Mouse (Mus musculus) neural tube, embryonic 10.5 days (tissue): ENCODE measurements around the gene Kcnj5.
A peak's percentile ranks its signal among the peaks of the same experiment; 100 is the strongest.

ENCODE experiments used
- DNase-seq: peaks from one replicate; pipeline ENCODE4 v3.0.0-alpha.2; 2017; ENCODE audit warnings: low spot score; ENCODE audit errors: extremely low spot score

Kcnj5 gene

DNA sequence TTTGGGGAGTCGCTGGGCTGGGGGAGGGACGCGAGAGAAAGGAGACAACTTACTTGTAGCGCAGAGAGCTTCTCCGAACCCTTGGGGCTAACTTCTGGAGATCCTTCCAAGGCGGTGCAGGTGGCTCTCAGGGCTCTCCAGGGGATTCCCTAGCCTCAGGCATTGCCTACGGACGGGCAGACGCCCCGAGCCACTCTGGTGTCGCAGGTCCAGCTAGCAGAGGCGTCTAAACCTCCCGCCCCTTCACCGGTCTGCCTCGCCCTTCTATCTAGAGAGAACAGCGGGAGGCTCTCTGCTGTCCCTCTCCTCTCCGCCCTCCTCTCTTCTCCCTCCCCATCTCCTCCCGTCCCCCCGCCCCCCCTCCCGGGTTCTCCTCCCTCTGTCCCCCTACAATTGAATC lies at the start of gene Kcnj5:
Kcnj5 (minus strand) TSS at position 300 of the 400 bp plus-strand sequence.
- DNase-seq: peak; percentile 30

DNA sequence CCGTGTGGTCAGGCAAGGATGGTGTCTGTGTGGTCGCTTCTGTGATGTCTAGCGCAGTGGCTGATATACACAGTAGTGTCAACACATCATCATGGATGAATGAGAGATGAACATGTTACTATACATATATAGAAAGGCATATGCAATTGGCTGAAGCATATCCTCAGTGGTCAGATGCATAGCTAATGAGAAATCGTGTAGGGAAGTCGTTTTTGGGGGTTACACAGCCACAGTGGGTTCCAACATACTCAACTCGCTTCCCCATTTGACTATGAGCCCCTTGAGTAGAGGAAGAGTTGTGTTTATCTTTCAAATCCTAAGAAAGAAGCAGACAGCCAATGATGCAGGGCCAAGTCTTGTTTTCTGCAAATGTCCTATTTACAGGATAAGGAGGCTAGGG lies 48.6 kb upstream of the Kcnj5 start:
- no peak for DNase-seq

DNA sequence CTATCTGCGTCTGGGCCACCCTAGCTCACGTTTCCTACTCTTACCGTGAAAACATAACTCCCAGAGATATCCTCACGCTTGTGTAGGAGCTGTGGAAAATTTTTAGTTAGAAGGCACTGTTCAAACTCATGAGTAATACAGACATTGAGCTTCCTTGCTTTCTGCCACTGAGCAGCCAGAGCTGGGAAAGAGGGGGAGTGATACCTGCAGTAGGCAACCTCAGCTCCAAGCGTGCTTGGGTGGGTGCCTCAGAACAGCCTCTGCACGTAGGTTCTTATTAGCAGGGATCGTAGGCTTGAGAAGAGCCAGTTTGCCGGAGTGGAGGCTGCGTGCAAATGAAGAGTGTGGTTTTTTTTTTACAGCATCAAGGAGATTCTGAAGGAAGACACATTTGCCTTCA lies 47.6 kb upstream of the Kcnj5 start:
- DNase-seq: no peak

DNA sequence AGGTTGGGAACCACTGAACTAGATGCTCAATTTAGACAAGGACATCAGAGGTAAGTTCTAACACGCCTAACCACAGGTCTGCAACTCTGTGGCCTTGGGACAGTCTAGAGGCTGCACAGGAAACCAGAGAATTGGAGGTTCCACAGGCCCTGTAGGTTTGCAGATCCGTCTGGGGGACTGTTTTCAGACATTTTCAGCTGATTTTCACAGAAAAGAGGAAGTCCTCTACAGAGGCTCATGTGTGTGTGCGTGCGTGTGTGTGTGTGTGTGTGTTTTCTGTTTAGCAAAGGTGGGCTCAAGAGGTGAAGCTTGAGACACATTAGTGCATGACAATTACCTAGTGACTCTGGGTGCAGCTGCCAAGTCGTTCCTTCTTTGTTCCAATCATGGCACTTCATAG lies 46.9 kb upstream of the Kcnj5 start:
- DNase-seq: no peak

DNA sequence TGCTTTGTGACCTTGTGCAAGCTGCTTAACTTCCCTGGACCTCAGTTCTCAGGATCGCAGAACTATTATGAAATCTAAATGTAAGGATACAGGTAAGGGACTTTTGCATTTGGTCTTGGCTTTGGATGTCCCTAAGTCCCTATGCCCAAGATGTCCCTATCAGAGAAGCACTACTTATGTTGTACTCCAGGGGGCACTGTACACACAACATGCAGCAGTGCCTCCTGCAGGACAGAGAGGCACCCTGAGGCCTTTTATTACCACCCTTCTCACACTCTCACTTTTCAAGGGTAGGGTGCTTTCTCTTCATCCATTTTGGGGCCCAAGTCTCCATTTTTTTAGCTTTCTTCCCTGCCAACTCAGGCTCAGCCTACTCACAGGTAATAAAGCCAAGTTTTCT lies 44.0 kb upstream of the Kcnj5 start:
- no peak for DNase-seq

DNA sequence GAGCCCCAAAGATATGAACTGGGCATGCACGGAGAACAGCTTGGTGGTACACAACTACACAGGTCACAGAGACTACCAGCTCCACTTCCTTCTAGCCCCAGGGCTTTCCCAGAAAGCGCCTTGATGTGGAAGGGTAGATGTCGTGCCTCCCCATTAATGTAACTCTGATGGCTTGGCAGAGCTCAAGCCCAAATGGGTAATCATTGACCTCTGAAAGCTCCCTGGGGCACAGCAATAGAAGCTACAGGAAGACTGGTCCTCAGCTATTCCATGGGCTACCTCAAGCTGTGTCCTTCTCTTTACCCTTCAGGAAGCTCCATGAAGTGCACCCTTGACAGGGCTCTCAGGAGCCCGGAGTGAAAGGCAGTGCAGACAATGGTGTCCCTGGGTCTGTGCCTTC lies 40.8 kb upstream of the Kcnj5 start:
- no peak for DNase-seq

DNA sequence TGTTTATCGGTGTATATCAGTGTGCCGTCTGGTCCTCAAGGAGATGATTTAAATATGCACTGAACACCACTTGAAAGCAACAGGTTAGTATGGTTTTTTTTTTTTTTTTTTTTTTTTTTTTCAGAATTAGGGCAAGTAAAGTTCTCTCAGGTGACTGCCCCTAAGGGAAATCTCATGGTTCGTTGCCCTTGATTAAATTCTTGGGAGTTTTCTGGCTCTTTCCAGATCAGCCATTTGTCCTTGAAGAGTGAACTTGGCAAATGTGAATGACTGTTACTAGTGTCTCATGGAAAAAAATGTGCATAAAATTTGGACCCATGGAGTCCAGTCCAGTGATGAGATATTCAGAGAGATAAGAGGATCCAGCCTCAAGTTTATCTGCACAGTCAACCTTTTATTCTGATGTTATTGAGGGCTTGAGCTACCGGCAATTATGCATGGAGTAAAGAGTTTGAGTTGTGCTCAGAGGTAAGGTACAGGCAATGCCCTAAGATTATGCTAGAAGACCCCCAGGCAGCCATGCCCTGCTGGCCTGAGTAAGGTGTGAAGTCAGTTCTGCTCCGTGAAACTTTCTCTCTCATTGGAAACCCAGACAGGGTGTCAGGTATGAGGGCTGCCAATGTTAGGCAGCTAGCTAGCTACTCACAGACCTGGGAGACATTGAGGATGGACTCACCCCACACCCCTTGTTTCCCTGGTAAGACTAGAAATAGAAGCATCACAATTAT lies 32.9 kb upstream of the Kcnj5 start:
- no peak for DNase-seq

DNA sequence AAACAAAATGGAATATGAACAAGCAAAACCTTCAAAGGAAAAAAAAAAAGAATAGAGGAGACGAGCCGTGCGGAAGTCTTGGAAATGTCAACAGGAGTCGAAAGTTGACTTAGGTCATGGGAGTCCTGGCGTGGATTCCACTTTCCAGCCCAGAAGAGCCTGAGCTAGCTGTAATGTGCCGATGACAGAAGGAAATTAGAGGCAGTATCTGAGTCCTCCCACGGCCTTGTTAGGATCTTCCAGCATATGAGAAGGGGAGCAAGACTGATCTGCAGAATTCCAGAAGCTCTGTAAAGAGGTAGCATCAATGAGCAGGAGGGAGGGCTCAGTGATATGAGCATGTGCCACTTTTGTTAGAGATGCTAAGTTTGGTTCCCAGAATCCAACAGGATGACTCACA lies 31.9 kb upstream of the Kcnj5 start:
- DNase-seq: no peak

DNA sequence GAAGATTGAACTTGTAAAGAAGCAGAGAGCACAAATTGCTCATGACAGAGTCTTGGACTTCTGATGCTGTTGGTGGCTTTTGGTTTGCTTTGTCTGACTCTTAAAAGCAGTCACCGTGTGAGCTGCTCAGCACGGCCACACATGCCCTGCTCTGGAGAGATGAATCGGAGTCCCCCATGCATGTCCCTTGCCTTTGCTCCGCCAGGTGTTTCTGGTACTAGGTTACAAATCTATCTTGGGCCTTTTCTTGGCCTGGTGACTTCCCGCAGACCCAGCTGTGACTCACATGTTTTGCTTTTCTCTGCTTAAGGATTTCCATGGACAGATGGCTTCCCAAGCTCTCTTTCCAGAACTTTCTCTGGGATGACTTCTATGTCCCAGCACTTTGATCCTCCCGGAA lies 29.5 kb upstream of the Kcnj5 start:
- no peak for DNase-seq

DNA sequence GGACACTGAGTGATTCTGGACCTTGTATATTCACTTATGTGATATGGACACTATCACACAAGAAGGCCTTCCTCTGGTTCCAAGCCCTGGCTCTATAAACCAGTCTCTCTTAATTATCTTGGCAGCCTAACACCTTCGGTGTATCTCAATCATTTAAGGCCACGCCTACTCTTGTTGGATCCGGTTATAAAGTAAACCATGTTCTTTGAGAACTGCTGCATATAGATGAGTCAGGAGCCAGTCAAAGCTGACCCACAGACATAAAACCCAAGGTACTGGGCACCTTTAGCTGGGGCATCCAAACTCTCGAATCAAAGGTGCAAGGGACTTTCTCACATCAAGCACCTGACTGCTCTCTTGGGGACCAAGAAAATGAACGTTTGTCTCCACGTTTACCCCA lies 28.1 kb upstream of the Kcnj5 start, which contains the start of gene Kcnj1:
Kcnj1 (plus strand) TSS at position 292 of the 400 bp plus-strand sequence.
- no peak for DNase-seq

DNA sequence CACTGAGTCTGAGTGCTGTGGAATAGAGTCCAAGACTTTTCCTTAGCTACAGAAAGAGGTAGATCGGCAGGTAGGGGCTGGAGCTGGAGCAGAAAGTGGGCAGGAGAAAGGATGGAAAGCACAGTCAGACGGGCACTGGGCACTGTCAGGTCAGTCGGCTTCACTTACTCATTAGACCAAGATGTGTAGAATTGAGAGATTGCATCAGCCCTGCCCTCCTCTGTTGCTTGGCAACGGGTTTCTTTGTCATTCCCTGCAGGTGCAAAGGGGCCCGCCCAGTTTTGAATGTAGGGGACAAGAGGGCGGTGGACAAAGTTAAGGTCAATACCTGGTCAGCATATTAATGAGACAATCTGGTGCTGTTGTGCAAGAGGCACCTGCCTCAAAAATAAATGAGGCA lies 25.2 kb upstream of the Kcnj5 start:
- no peak for DNase-seq

DNA sequence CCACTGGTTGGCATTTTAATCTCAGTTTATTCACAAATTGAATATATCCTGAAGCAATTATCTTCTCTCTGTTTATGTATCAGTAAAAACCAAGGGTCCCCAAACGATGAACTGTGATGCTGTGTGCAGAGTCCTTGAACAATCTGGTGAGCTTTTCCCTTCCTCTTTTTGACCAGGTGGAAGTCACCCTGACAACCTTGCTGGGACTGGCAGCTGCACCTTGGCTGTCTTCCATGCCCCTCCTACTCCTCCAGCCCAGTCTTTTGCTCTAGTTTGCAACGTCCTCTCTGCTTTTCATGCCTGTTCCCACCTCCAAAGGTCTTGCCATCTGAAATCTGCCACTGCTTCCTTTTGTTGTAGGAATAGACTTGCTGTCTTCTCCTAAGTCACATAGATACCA lies 24.7 kb upstream of the Kcnj5 start:
- DNase-seq: no peak

DNA sequence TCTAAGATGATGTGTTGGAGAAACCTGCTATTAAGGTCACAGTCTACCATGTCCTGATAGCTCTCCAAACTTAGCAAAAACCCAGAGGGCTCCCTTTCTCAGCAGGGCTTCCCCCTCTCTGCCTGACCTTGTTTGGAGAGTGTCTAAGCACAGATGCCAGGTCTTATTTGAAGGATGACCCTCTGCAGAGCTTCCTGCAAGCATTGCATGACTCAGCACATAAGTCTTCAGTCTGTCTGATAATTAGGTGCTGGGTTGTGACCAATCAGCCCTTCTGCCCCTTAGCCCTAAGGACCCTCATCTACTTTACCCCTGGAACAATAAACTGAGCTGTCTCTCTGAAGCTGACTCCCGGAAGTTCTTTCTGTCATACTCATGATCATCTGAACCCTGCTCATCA lies 16.6 kb upstream of the Kcnj5 start:
- DNase-seq: no peak

DNA sequence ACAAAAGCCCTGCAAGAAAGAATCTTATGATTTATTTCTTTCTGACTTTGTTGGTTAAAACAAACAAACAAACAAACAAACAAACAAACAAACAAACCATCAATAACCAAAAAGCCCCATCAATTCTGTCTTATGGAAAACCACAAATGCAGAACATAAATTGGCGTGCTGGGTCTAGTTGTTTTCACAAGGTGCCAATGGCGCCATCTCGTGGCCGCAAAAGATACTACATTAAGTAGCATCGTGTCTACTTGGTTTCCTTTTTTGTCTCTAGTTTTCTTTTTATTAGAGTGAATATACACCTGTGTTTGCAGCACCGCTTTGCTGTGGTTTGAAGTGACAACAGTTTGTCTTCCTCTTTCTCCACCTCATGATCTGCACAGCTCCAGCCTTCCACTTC lies 6.2 kb upstream of the Kcnj5 start:
- DNase-seq: peak; percentile 59

DNA sequence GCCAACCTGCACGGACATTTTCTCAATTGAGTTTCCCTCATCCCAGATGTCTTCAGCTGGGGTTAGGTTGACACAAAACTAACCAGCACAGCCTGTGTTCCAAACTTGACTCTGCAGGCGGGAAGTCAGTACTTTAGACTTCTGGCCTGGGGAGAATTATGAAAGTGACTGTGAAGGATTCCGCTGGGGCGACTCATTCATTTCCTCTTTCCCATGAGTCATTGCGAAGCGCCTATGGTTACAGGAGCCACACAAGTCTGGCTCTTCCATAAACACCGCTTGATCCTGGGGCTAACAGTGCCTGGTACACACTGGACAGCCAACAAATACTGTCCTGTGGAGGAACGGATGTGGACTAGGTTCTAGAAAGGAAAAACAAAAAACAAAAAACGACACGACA lies 5.2 kb upstream of the Kcnj5 start:
- no peak for DNase-seq

DNA sequence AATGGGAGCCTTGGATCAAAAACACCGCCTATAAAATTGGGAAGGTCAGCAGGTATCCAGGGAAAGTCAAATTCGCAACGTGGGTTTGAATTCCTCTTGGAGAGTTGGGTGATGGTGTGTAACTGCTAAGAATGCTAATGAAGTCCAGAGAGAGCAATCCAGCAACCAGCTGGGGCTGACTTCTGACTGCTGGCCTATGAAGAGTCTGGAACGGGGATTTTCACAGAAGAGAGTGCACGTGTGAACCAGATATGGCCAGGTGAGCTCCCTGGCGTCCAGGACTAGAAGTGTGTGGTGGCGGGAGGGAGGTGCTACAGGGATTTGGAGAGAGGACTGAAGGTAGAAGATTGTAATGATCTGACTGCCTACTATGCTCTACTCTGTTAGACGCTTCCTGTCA lies 3.9 kb upstream of the Kcnj5 start:
- no peak for DNase-seq

DNA sequence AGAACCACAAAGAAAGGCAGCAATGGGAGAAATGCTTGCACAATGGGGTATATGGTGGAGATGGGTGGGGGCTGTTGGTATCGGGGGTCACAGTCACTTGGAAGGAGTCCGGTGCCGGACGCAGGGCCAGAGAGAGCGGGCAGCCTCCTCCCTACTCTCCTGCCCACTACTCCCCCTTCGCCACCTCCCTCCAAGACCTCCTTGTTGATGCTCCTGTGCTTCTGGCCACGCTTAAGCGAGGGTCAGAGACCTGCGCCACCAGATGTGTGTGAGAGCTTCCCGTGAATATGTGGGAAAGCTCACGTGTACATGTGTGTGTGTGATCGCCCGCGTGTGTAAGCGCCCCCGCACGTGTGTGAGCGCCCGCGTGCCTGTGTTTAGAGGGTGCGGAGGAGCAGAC lies 339 bp upstream of the Kcnj5 start:
- DNase-seq: no peak

DNA sequence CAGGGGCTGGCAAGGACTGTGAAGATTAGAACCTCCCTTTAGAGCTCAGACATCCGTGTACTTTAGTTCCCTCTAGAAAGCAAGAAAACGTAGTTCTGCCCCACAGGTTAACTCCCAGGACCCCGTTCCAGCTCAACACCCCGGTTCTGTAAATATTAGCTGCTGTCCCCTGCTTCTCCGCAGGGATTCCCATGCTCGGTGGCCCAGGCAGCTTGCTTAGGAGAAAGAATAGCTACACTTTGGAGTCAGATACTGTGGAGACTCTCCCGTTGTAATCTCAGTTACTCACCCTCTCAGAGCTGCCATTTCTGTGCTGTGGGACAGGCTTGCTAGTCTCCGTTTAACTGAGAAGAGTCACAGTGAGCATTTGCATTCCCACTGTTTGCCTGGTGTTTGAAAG lies 1.2 kb downstream of the Kcnj5 start:
- no peak for DNase-seq

DNA sequence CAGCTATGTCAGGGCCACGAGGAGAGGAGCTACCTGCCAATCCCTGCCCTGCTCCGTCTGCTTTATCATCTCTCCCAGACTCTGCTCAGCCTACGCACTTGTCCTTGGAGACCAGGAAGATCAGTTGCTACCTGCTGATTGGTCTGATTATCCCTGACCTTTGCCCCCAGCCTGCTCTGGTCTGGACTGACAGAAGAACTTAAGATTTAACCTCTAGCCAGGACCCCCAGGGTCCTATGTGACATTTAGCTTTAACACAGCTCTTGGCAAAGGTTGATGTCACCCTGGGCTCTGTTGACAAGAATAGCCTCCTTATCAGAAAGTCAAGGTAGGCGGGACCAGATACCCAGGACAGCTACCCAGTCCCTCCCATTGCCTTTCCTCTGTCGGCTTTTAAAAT lies 3.3 kb downstream of the Kcnj5 start:
- no peak for DNase-seq

DNA sequence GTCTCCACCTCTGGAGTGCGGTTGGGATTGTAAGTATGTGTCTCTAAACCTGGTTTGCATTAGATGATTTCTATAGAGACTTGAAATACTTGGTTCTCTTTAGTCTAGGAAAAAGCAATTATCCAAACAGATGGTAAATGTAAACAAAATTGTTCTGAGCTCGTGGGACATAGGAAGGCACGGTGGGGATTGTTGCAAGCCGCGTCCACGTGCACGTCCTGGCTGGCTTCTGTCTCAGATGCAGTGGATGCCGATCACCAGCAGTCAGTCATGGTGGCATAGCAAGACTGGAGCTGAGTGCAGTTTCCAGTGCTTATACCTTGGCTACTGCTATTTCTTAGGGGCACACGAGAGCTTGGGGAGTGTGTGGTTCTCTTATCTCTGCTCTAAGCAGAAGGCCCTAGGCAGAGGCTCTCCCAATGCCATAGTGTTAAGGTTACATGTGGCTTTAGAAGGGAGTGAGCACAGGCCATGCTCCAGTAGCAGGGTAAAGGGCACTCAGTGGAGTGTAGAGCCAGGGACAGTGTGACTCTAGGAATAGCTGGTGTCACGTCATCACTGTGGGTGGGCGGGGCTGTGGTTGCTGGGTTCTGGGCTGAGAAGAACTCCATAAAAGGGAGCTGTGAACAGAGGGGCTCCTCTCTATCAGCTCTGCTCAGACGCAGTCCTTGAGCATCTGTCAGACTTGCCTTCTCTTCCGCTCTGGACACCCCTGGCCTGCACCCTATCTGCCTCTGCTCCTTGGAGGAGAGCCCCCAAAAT lies 8.6 kb downstream of the Kcnj5 start:
- no peak for DNase-seq

DNA sequence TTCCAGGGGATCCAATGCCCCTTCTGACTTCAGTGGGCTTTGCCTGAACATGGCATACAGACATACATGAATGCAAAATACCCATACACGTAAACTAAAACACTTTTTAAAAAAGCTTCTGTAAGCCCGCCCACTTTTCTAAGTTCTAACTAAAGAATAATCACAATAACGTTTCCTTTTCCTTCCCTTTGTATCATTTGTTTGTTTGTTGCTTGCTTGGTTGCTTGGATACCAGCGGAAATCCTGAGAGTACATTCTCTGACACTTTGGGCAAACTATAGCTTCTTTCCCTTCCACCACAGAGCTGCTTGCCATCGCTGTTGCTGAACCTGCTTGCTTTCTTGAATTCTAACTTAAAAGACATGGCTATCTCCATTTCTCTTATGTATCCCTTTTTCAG lies 13.0 kb downstream of the Kcnj5 start:
- DNase-seq: no peak

DNA sequence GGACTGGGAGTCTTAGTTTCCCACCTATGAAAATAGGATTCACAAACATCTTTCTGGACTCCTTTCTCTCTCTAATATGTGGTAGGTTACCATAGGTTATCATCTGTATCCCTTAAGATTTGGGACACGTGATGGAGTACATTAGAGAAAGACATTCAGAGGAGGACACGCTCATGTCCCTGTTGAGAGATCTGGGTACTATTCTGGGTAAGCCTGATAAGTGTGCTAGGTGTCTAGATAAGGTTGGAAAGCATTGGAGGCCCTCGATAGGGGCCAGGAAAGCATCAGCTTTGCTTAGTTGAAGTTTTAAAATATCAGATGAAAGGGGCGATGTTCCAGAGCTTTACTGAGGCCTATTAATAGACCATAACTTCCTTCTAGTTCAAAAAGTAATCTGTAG lies 15.4 kb downstream of the Kcnj5 start:
- DNase-seq: no peak

DNA sequence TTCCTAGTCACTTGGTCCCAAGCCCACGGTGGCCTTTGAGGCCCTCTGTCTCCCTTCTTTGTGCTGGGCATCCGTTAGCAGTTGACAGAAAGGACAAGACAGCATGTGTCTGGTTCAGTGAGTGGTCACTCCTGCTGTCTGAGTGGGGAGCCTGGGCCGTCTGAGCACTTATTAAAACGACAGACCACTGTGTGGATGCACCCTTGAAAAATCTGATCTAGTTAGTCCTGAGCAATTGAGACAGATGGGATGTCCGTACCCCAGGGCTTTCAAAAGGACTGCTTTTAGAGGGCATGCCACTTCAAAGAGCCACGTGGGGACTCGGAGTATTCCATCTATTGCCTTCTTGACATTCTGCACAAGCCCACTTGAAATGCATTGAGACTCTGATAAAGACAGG lies 20.5 kb downstream of the Kcnj5 start:
- DNase-seq: no peak
